Mouse (Mus musculus) ovary, adult 18-20 months (tissue): ENCODE measurements around the gene Ano1.

Source experiments
- DNase-seq: peaks from one replicate; pipeline ENCODE4 v3.0.0; 2022; ENCODE audit warnings: low spot score, mixed read lengths

Ano1 gene

DNA sequence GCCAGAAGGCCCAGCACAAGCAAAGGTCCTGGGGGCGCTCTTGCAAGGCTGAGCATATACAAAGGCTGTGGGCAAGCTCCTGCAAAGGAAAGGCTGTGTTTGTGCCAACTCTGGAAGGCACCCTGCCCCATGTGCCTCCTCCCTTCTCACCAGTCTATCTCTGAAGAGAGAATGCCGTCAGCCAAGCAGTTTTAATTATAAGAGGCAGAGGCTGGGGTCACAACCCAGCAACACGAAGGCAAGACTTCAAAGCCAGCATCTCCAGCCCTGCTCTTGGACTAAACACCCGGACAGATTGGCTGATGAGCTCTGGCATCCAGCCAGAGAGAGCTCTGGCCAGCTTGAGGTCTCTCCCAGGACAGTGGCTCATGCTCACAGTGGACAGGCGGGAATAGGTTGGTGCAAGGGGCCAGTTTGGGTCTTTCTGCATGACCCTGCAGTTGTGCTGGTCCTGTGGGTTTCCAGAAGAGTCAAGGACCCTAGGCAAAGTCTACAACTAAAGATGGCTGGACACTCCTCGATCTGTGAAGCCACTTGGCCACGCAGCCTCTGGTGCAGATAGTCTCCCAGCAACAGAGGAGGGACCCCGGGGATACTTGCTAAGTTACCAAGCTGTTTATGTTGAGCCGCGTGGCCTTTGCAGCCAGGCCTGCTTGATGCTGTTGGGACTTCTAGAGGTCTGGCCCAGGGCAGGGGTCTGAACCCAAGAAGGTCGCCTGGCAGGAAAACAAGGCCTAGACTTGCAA, 12.9 kb upstream of the Ano1 start:
- DNase-seq: no peak

DNA sequence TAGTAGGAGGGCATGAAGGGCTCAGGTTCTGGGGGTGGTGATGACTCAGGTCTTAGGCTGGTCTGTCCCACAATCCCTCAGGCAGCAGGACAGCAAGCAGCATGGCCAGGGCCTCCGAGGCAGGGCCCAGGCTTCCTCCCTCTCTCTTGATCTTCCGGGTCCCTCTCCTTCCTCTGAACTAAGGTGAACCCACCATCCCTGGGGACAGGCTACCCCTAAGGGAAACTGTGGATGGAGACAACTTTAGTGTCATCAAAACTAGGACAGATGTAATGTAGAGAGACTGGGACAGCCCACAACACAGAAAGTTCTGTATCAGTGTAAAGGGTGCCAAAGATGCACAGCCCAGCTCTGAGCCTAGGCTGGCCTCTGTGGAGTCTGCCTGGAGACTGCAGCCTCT, 12.2 kb upstream of the Ano1 start:
- DNase-seq: no peak

DNA sequence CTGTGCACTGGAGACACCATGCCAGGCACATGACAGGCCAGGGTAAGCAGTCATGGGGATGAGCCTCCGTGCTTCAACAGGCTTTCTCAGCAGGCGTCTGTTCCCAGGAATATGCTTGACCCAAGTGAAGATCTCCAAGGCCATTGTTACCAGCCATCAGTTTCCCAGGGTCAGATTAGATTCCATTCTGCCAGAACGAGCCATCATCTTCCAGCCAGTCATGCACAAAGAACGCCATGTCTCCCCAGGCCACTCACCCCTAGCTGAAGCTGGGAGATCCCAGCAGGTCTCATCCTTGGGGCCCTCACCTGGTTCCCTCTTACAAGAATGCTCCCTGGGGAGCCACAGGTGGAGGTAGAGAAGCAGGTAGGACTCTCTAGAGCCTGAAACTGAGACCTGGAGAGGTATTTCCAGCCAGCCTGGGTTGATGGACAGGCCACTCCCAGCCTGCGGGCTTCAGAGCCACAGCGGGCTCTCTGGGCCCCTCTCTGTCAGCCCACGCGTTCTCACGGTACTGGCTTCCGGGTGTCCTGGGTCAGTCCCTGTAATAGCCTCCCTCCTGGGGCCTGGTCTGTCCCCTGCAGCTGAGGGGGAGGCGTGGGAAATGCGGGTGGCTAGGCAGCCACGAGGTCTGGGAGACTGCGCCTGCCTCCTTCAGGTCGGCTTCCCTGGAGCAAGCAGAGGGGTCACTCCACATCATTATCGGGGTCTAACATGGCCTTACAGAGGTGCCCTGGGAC, 10.9 kb upstream of the Ano1 start:
- no peak for DNase-seq

DNA sequence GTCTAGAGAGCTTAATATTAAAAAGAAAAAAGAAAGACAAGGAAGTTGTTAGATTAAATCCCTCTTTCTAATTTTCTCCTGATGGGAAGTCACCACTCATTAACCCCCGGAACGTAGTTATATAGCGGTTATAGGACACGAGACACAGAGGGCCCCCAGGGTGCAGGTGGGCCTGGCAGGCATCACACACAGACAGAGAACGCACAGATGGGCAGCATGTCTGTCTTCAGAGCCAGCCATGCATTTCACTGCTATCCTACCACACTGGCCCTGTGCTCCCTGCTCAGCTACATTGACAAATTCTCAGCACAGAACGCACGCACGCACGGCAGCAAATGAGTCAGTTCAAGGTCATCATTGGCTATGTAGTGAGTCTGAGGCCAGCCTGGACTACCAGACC, 8.5 kb upstream of the Ano1 start:
- DNase-seq: no peak

DNA sequence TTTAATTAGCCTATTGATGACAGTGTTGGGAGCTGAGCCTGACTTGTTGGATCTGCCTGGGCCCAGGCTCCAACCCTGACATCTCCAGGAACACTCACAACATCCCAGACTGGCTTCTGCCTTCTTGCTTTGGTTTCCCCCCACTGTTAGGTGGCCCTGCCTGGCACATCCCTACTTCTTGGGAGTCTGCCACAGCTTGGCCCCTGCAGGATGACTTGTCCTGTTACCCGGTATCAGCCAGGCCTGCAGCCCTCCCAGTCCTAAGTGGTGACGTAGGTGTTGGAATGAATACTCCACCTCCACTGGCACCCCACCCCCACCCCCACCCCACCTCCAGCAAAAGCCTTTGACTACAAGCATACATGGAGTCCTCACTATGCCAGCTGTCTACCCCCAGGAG, 7.7 kb upstream of the Ano1 start:
- no peak for DNase-seq

DNA sequence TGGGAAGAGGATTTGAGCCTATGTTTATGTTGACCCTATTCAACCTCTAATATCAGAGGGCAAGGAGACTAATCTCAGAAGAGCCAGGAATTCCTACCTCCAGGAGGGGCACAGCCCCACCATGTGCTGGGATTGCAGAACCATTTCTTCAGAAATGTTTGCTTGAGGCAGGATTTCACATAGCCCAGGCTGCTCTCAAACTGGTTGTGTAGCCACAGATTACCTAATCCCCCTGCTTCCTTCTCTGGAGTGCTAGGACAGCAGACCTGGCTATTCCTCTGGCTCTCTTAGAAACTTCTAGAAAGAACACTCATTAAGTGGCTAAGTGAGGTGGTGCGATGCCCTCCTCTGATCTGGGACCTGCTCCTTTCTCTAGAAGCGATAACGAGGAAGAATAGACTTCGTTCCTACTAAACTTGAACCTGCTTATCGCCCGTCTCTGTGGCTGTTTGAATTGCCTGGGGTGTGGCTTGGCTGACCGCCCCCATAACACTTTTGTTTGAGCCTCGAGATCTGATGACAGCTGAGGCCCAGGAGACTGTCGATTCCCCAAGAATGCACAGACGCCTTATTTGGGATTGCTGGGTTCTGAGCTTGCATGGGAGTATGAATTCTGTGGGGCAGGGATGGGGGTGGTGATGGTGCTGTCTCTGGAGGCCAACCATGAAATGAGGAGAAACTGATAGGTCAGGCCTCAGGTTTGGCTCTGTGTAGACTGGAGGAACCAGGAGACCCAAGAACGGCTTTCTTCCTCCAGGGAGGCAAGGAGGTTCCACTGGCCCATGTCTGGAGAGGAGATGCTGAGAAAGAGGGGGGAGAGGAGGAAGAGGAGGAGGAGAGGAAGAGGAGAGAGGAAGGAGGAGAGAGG, 4.0 kb upstream of the Ano1 start:
- no peak for DNase-seq

DNA sequence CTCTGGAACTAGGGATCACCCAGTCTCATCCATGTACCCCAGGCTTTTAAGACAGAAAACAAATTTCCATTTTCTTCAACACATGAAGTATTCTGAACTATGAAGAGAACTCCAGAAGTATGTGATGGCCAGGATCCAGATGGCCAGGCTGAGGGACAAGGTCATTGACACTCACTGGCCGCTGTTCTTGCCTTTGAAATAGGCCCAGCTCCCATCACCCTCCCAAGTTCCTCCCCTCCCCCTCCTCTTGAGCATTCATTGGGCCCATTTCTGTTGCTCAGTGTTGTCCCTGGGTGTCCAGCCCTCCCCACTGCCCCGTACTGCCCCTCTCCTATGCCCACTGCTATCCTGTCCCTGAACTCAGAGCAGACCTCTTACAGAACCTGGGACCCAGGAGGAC, 2.9 kb upstream of the Ano1 start:
- no peak for DNase-seq

DNA sequence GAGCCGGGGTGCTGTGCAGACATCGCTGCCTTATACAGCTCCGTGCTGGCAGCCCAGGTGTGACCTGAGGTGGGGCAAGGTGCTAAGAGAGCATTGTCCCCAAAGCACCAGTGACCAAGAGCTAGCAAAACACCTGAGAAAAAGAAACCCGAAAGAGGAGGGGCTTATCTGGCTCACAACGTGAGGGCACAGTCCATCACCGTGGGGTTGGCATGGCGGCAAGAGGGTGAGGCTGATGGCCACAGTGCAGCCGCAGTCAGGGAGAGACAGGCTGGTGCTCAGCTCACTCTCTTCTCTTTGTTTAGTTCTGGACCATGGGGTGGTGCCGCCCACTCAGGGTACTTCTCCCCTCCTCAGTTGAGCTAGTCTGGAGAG, 1.9 kb upstream of the Ano1 start:
- no peak for DNase-seq

DNA sequence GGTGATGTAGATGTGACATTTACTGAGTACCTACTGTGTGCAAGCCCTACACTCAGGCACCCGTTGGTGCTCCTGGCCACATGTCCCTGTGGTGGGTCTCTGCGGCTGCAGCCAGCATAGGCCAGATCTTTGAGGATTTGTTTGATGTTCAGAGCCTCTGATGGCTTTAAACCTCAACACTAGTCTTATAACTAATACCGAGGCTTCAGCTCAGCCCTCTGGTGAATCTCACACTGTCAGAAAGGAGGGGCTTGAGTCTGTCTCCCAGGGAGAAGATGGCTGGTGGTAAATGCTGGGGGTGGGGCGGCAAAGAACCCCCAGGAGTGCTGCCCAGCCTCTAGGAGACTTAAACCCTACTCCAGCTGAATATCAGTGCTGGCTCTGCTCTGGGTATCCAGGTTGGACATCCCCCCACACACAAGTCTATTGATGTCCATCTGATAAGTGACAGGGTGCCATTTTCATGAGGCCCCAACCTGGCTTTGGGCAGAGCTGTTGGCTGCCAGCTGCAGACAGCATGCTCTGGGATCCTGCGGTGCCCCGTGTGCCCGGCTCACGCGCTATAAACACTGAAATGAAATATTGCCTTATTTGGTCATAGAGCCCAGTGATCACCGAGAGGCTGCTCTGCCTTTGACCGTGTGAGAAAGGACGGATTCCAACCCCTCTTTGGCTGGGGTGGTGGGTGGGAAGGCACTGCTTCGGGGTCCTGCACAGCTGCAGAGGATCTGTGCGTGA, 1.3 kb upstream of the Ano1 start:
- no peak for DNase-seq

DNA sequence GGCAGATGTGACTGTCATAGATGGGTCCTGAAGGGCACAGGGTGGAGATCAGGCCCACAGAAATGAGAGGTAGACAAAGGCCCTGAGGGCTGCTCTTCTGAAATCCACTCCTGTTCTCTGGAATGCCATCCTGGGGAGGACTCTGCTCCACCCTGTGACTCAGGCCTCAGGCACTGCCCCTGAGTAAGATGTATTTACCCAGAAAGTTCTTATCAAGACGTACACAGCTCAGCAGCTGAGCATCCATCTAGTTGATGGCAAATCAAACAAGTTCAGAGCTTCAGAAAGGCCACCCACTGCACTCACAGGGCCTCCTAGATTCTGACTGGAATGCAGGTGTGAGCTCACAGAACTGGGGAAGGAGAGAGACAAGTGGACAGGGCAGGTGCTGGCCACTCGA, 4.0 kb downstream of the Ano1 start:
- DNase-seq: no peak

DNA sequence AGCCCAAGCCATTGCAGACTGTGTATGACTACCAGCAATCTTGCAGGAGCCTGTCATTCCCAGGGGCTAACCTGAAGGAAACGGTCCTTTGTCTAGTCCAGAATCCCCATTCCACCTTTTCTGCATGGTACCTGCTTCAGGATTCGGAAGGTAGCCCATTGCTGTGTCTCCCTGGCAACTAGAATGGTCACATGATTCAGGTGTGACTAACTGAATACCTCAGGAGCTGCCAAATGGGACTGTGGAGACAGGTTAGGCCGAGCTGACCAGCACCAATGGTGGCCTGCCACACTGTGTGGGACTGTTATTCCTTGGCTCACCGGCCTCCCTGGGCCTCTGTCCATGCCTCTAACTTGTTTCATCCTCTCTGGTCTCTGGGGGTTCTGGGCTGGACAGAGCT, 5.3 kb downstream of the Ano1 start:
- no peak for DNase-seq

DNA sequence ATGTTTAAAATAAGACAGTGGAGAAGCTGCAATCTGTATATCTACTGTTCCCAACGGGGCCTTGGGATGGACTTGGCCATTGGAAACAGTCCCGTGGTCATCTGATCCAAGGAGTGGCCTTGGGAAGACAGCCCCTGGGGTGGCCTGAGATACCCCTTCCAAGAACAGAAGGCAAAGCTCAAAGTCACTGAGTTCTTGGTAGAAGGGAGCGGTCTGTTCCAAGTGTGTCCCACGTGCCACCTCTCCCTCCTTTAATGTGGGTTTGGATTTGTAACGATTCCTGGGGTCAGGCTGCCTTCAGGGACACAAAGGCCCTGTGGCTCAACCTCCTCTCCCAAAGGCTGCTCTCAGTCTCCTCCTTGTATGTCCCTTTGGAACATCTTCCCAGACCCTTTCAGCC, 7.9 kb downstream of the Ano1 start:
- peak; percentile 70 for DNase-seq

DNA sequence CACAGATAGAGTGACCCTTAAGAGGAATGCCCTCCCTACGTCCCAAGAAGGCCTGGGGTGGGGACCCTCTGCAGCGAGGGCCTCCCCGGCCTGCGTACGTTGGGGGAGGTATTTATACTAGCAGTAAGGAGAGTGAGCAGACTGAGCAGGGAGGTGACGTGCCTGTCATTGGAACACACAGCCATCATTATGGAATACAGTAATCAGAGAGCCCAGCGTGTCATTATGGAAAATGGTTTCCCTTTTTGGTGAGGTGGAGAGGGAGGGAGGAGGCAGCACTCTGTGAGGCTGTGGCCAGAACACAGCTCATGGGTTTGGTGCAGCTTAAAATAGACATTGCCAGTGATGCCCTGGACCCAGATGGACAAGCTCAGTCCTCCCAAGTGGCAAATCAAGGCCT, 11.1 kb downstream of the Ano1 start:
- no peak for DNase-seq

DNA sequence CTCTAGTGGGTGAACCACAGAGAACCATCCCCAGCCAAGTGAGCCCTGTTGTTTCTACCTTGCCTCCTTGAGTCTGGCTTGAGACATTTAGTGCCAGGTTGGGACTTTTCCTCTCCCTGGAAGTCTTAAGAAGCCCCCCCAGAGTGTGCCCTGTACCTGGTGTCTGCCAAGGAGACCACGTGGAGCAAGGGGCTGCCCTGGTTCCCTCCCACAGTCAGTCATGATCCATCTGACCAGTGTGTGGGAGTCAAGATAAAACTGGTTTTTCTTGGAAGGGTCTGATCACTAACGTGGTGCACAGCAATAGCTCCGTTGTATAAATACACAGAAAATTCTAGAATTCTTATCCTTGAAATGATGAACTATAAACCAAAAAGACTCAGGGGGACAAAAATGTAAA, 12.0 kb downstream of the Ano1 start:
- DNase-seq: no peak

DNA sequence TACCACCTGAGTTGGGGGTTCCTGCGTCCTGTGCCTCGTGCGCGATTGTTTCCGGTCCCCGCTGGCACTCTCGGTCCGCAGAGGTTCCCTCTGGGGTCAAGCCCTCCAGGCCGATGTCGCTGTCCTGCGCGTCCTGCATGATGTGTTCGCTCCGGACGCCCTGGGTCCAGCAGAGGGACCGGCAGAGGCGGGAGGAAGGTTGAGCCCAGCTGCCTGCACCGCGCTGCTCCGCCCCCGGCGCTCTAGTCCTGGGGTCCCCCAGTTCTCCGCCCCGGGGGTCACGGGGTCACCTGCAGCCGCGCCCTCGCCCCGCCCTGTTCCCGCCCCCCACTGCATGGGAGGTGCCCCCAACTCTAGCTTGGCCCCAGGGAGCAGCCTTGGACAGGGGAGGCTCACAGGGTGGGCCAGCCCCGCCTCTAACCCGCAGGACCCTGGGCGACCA, 13.4 kb downstream of the Ano1 start:
- no peak for DNase-seq

DNA sequence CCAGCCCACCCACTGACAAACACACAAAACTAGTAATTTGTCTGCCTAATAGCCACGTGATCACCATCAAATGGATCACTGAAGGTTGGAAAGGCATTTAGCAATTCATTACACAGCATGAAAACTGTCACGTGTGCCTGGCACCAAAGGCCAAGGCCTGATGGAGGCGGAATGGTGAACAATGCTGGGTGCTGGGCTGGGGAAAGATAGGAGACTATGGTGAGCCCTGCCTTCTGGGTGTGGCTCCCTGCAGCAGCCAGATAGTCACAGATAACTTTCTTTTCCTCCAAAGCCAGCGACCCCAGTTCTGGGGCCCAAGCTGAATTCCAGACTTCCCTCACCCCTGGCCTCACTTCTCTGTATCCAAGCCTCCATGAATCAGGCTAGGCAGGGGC, 19.9 kb downstream of the Ano1 start:
- DNase-seq: no peak

DNA sequence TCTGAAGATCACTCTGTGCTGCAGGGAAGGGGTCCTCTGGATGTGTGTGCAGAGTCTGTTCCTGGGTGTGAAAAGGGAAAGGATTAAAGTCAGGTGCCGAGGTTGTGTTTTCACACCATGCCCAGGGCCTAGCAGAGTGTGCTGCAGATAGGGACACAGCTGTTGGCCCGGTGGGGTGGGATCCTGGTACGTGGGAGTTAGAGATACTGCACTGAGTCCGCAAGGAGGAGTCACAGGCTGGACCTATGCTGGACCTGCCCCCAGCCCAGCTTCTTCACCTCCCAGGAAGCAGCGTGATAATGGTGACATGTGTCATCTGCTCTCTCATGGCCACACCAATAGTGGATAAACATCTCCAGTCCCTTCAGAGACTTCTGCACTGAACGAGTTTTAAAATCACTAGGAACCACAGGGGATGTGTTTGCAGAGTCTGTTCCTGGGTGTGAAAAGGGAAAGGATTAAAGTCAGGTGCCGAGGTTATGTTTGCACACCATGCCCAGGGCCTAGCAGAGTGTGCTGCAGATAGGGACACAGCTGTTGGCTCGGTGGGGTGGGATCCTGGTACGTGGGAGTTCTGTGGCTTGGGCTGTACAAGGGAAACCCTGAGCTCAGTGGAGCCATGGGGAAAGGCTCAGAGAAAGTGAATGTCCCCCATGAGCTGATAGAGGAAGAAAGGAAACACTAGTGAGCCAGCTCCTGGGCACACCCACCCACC, 20.4 kb downstream of the Ano1 start:
- no peak for DNase-seq

DNA sequence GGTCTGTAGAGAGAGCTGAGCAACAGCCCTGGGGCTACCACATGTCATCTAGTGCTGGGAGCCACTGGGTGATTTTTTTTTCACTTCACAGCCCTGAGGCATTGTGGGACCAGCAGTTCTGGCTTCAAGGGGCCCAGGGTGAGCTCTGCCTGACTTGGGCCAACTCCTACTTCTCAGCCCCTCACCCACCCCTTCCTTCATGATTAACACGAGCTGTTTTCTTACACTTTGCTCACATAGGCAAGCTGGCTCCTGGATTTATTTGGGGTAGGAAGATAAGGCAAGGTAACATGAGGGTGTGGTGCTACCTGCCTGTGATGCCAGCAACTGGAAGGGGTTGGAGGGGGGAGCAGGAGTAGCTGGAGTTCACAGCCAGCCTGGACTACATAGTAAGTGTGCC, 27.5 kb downstream of the Ano1 start:
- DNase-seq: no peak

DNA sequence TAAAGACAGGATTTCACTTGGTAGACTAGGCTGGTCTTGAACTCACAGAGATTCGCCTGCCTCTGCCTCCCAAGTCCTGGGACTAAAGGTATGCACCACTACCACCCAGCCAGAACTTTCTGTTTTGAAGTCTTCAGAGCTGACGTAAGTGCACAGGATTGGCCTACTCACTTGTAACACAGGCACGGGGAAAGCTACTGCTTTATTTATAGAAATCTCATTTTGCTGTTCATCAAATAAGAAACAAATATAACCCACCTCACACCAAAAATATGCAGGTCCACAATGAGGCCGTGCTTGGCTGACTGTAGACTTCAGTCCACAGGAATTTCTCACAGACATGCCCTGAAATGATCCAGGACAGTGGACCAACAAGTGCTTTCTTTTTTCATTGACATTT, 31.8 kb downstream of the Ano1 start:
- DNase-seq: no peak

DNA sequence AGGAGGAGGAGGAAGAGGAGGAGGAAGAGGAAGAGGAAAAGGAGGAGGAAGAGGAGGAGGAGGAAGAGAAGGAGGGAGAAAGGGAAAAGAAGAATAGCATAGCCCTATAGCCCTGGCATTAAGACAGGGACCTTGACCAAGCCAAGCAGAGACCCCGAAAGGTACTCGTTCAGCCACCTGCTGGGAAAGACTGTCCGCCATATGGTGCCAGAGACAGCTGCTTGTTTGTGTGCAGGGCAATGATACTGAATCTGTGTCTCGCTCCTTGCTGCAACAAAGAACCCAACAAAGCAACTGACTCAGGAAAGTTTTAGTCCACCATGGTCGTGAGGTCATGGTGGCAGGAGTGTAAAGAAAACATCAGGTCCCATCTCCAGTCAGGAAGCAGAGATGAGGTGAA, 34.0 kb downstream of the Ano1 start:
- DNase-seq: no peak

DNA sequence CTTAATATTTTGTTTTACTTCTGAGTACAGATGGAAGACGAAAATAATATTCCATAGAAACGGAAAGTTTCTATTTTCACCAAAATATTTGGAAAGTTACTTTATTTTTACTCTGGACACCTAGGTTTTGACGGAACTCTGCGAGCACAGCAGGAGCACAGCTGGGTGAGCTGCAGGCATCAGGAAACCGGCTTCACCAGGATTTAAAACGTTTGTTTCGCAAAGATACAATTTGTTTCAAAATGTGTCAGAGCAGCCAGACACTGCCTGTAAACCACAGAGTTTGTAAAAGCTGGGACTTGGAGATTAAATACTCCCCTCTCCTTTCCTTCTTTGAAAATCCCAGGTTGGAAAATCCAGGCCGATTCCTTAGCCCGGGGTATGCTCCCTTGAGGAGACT, 53.9 kb downstream of the Ano1 start:
- no peak for DNase-seq
